Mouse (Mus musculus) bone marrow, adult 2 months (tissue): Measurements from ENCODE around the gene Emc10.

Experiments used
- CTCF ChIP-seq: fragments of 200-500 bp; IDR thresholded peaks from 2 replicates; pipeline ENCODE4 v1.5.1; 2011; ENCODE audit warnings: low read length, control low read depth; ENCODE audit not compliant: control insufficient read depth, insufficient read depth
- POLR2A ChIP-seq: fragments of 200-500 bp; IDR thresholded peaks from 2 replicates; pipeline ENCODE4 v1.6.1; 2011; ENCODE audit warnings: low read depth, mild to moderate bottlenecking, control low read depth, low read length, borderline replicate concordance; ENCODE audit not compliant: control insufficient read depth

- TF ChIP-seq CTCF (no peak), POLR2A (no peak)
Measured at GRCm38 (mm10) chr7:44525126-44525832, 28.9 kb upstream of the Emc10 start.
